Mouse (Mus musculus) hematopoietic stem cell, adult 5-6 weeks (primary cell): ENCODE results near the gene Sh3d21. TPM values are rescaled to one million over a fixed set of nuclear protein-coding genes. Genes with fewer than 3 reads are reported as not detected.

Source experiments
- ATAC-seq, 2 experiments: fragments of 125-278 bp in 1 of 2; replicated peaks in 1 of 2; 2 replicates each; pipeline ENCODE4 v1.8.0; 2016 to 2017; ENCODE audit warnings: inconsistent platforms in 2 of 2, mild to moderate bottlenecking in 2 of 2, moderate number of reproducible peaks in 2 of 2, low read depth in 1 of 2, moderate TSS enrichment in 1 of 2; ENCODE audit not compliant: low FRiP score in 2 of 2, poor library complexity in 2 of 2, severe bottlenecking in 2 of 2, insufficient read depth in 1 of 2, low TSS enrichment in 1 of 2
- total RNA-seq: library from RNA; stranded (forward); fragments of 172-1452, 232-1000 nt; gene quantifications from 2 replicates; pipeline ENCODE4 v1.2.3, GENCODE M21; 2017

Gene Sh3d21
- total RNA-seq, 1 experiment from 2014 or later, result 0.89 TPM

DNA sequence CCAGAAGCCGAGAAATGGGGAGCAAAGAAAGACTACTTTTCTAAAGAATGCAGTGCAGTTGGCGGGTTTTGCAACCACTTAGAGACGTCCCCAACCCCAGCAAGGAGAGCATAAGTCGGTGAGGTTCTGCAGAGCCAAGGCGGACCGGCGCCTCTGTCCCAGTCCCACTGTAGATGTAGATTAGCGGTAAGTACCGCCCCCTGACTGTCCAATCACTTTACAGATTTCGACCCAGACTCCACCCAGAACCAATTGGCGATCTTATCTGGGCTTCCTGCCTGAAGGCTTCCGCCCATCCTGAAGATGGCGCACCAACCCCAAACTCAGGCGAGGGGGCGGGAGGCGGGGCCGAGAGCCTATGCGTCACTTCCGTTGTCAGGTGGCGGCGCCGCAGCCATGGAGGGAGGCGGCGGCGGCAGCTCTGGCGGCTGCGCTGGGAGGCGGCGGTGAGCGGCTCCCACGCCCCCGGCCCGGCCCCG is 59.7 kb downstream of the Sh3d21 start, which contains the start of gene Stk40:
TSS of gene Stk40 (plus strand) at position 368 of the 479 bp plus-strand sequence.
- peak; percentile 92 to 93 for ATAC-seq

DNA sequence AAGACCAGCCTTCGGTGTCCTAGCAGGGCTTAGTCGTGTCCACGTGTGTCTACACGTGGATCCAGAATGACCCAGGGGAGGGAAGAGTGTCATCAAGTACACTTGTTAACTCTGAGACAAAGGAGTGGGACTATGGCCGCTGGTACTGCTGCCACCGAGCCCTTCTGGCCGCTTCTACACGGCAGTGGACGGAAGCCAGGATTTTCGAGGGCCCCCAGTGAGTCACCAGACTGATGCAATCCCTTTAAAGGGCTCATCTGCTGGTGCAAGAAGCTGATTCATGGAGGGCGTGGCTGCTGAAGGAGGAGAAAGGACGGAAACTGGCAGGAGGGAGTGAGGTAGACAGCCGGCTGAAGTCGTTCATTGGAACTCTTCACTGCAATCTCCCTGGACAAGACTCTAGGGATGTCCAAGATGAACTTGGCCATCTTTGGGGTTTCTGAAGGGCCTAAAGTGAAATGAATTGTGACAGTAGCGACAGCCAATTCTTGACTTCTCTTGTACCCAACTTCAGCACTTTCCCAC is 60.2 kb downstream of the Sh3d21 start:
- ATAC-seq, result peak; percentile 83 to 87

DNA sequence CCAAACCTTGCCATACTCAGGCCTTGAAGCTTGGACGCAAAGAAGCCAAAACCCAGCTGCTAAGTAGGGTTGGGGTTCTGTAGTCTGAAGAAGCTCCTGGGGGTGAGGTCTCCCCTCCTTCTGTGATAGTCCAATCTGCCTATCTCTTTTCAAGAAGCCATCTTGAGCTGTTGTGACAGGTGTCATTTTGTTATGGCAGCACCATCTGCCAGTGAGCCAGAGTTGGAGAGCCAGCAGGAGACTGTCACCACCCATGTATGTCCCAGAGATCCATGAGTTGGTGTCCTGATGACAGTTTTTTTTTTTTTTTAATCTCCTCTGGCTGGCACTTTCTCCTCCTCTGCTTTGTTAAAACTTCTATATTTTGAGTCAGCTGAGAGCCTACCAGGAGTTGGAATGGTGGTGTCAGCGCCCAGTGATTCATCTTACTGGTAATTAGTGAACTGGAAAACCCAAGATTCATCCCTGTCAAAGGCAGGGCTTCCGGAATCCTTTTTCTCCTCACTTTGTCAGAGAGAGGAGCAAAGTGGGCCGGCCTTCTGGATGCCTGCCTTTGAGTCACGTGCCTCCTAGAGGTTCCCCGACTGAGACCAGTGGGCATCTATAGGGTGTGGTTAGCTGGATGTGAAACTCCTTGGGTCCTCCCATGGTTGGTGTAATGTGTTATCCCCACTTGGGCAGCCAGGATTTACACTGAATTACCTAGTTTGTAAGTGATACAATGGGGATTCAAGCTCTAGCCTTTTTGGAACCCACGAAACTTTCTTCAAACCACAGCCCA is 61.0 kb downstream of the Sh3d21 start:
- no peak for ATAC-seq

DNA sequence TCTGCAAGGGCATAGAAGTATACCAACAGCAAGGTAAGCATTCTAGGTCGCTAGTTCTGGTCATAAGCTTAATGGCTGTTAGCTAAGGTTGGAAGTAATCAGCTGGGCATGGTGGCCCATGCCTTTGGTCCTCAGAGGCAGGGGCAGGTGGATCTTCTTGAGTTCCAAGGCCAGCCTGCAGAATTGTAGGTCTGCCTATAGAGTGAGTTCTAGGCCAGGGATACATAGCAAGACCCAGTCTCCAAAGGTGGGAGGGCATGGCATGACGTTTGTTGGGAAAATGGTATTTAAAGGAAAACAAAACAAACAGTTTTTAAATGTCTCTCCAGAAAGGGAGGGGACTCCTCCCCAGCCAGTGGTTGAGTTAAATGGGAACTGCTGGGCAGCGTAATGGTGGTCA is 62.5 kb downstream of the Sh3d21 start:
- no peak for ATAC-seq

Other genes with a start within 250 kb of the Sh3d21 start
- gene Csf3r, start 138.9 kb downstream of the Sh3d21 start, total RNA-seq, result 73.0 and 84.2 TPM in 2 replicates
- gene Mrps15, start 116.6 kb downstream of the Sh3d21 start, total RNA-seq, result 46.5 and 48.0 TPM in 2 replicates
- gene Oscp1, start 104.9 kb downstream of the Sh3d21 start, total RNA-seq, result 10.3 and 25.2 TPM in 2 replicates
- 18.5 and 19.1 TPM in 2 replicates for gene Lsm10, start 66.9 kb downstream of the Sh3d21 start, total RNA-seq
- 6.6 and 16.1 TPM in 2 replicates for gene Stk40, start 59.5 kb downstream of the Sh3d21 start, total RNA-seq
- gene Eva1b, start 15.7 kb downstream of the Sh3d21 start, total RNA-seq, result 1.7 and 3.3 TPM in 2 replicates
- 447 and 515 TPM in 2 replicates for gene Thrap3, start 39.3 kb upstream of the Sh3d21 start, total RNA-seq
- 28.5 and 40.6 TPM in 2 replicates for gene Map7d1, start 92.9 kb upstream of the Sh3d21 start, total RNA-seq
- gene Trappc3, start 98.8 kb upstream of the Sh3d21 start, total RNA-seq, result 39.9 and 58.4 TPM in 2 replicates
- not detected in 2 replicates for gene Col8a2, start 123.3 kb upstream of the Sh3d21 start, total RNA-seq
- 27.8 and 30.4 TPM in 2 replicates for gene Adprhl2, start 158.2 kb upstream of the Sh3d21 start, total RNA-seq
- gene Tekt2, start 162.2 kb upstream of the Sh3d21 start, total RNA-seq, result not detected in 2 replicates